Mouse (Mus musculus) hindbrain, embryonic 11.5 days (tissue): Measurements from ENCODE around the gene Zfp423. TPM values are rescaled to one million over a fixed set of nuclear protein-coding genes. Genes with fewer than 3 reads are reported as not detected.
A peak's percentile ranks its signal among the peaks of the same experiment; 100 is the strongest.

Experiments
- ATAC-seq: fragments of 200-750 bp; cut with Nextera tagmentation; 2 replicates; pipeline ENCODE4 v1.8.0; 2017; ENCODE audit warnings: mild to moderate bottlenecking, moderate TSS enrichment, moderate library complexity; ENCODE audit not compliant: low FRiP score
- DNase-seq: peaks from one replicate; pipeline ENCODE4 v3.0.0-alpha.2; 2015; ENCODE audit warnings: low spot score
- H3K27ac ChIP-seq: fragments of 300-500 bp; sonication (generic); 2 replicates; pipeline ENCODE4 v1.5.1; 2014; ENCODE audit warnings: mild to moderate bottlenecking, low read depth, low read length
- H3K27me3 ChIP-seq: fragments of 300-500 bp; sonication (generic); 2 replicates; pipeline ENCODE4 v1.6.1; 2014; ENCODE audit warnings: mild to moderate bottlenecking, low read length, moderate library complexity, mixed read lengths; ENCODE audit not compliant: control insufficient read depth, insufficient read depth
- H3K36me3 ChIP-seq: fragments of 300-500 bp; sonication (generic); 2 replicates; pipeline ENCODE4 v1.6.1; 2014; ENCODE audit warnings: mild to moderate bottlenecking, low read length, moderate library complexity, mixed read lengths; ENCODE audit not compliant: control insufficient read depth, insufficient read depth
- H3K4me1 ChIP-seq: fragments of 300-500 bp; sonication (generic); replicated peaks from 2 replicates; pipeline ENCODE4 v1.6.1; 2014; ENCODE audit warnings: low read length, mixed read lengths; ENCODE audit not compliant: control insufficient read depth, insufficient read depth
- H3K4me2 ChIP-seq: fragments of 300-500 bp; sonication (generic); replicated peaks from 2 replicates; pipeline ENCODE4 v1.6.1; 2014; ENCODE audit warnings: mild to moderate bottlenecking, low read depth, low read length
- H3K4me3 ChIP-seq: fragments of 300-500 bp; sonication (generic); 2 replicates; pipeline ENCODE4 v1.5.1; 2014; ENCODE audit warnings: low read depth, low read length
- H3K9ac ChIP-seq: fragments of 300-500 bp; sonication (generic); 2 replicates; pipeline ENCODE4 v1.6.1; 2014; ENCODE audit warnings: low read depth, low read length
- H3K9me3 ChIP-seq: fragments of 300-500 bp; sonication (generic); 2 replicates; pipeline ENCODE4 v1.6.1; 2016; ENCODE audit warnings: low read length; ENCODE audit not compliant: control insufficient read depth
- WGBS: fragments of 180-500 bp; shearing (Covaris S2); extraction: QIAGEN DNeasy Blood & Tissue Kit; methylation state at CpG from one replicate; pipeline ENCODE4 v1.1.7; 2014; 5-methylcytosine and 5-hydroxymethylcytosine counted together
- polyA plus RNA-seq: library from polyadenylated mRNA; unstranded; fragments of >200 nt; fragmentation: Nextera tagmentation; extraction: Ambion mirVana; gene quantifications from 2 replicates; pipeline ENCODE4 v1.2.1, GENCODE M21; 2014

The Zfp423 gene
- polyA plus RNA-seq, 1 experiment from 2014 or later, result 49.5 TPM

- ATAC-seq (no peak), DNase-seq (no peak)
- Histone ChIP-seq H3K4me1 (peaks cover 35% of the 10 kb centered on the region), H3K27ac (peak overlapping the region; percentile 42), H3K4me2 (no peak overlapping the region), H3K27me3 (no peaks in the 10 kb centered on the region), H3K4me3 (no peak overlapping the region), H3K9me3 (no peaks in the 10 kb centered on the region), H3K9ac (no peak overlapping the region; the same call in 1 of the 2 replicates), H3K36me3 (0 out of 2 replicates have a peak, but pooled peaks cover 2% of the 10 kb centered on the region)
- 68% methylated on average over 10 of the region's 10 CpGs for WGBS
Observed at GRCm38 (mm10) chr8:87686986-87687698, 272.3 kb downstream of the Zfp423 start.

GRCm38 (mm10) chr8:87686026-87686425 lies 273.4 kb downstream of the Zfp423 start:
- Histone ChIP-seq H3K27me3 (no peaks in the 10 kb centered on the region), H3K4me1 (peaks cover 31% of the 10 kb centered on the region), H3K27ac (peak overlapping the region; percentile 20), H3K4me2 (no peak overlapping the region), H3K9ac (no peak overlapping the region), H3K9me3 (no peaks in the 10 kb centered on the region), H3K36me3 (0 out of 2 replicates have a peak, but pooled peaks cover 6% of the 10 kb centered on the region), H3K4me3 (no peak overlapping the region)
- 74% methylated on average over 3 of the region's 3 CpGs for WGBS
- no peak for DNase-seq
- no peak for ATAC-seq

- H3K36me3 ChIP-seq, result 0 out of 2 replicates have a peak, but pooled peaks cover 6% of the 10 kb centered on the region
- peak overlapping the region; percentile 20; the same call in 1 of the 2 replicates for H3K27ac ChIP-seq
- H3K4me1 ChIP-seq, result peaks cover 26% of the 10 kb centered on the region
- peak; percentile 30 for DNase-seq
- H3K27me3 ChIP-seq, result no peaks in the 10 kb centered on the region
- no peak overlapping the region for H3K4me3 ChIP-seq
- 27% methylated on average over 8 of the region's 8 CpGs for WGBS
- no peak overlapping the region for H3K4me2 ChIP-seq
- H3K9ac ChIP-seq, result no peak overlapping the region
- no peaks in the 10 kb centered on the region for H3K9me3 ChIP-seq
- ATAC-seq, result no peak
Observed at GRCm38 (mm10) chr8:87685392-87685791, 274.0 kb downstream of the Zfp423 start.

- ATAC-seq, result no peak
- WGBS, result 74% methylated on average over 3 of the region's 3 CpGs
- Histone ChIP-seq H3K27me3 (no peaks in the 10 kb centered on the region), H3K27ac (no peak overlapping the region), H3K9ac (no peak overlapping the region), H3K9me3 (no peaks in the 10 kb centered on the region), H3K4me2 (no peak overlapping the region), H3K4me3 (no peak overlapping the region), H3K36me3 (0 out of 2 replicates have a peak, but pooled peaks cover 6% of the 10 kb centered on the region), H3K4me1 (peaks cover 4% of the 10 kb centered on the region)
- no peak for DNase-seq
Observed at GRCm38 (mm10) chr8:87682066-87682465, 277.3 kb downstream of the Zfp423 start.

- no peak overlapping the region for H3K4me2 ChIP-seq
- H3K27me3 ChIP-seq, result no peaks in the 10 kb centered on the region
- ATAC-seq (no peak), DNase-seq (no peak)
- H3K4me3 ChIP-seq, result no peak overlapping the region
- H3K9ac ChIP-seq, result no peak overlapping the region
- H3K27ac ChIP-seq, result no peak overlapping the region
- WGBS, result 82% methylated on average over 3 of the region's 3 CpGs
- no peaks in the 10 kb centered on the region for H3K4me1 ChIP-seq
- H3K36me3 ChIP-seq, result 0 out of 2 replicates have a peak, but pooled peaks cover 4% of the 10 kb centered on the region
- no peaks in the 10 kb centered on the region for H3K9me3 ChIP-seq
Observed at GRCm38 (mm10) chr8:87680034-87680433, 279.4 kb downstream of the Zfp423 start.

GRCm38 (mm10) chr8:87679431-87680003 lies 279.9 kb downstream of the Zfp423 start:
- Histone ChIP-seq H3K27me3 (no peaks in the 10 kb centered on the region), H3K4me2 (no peak overlapping the region), H3K9me3 (no peaks in the 10 kb centered on the region), H3K4me1 (no peaks in the 10 kb centered on the region), H3K4me3 (no peak overlapping the region), H3K27ac (no peak overlapping the region), H3K36me3 (0 out of 2 replicates have a peak, but pooled peaks cover 4% of the 10 kb centered on the region), H3K9ac (no peak overlapping the region)
- no peak for DNase-seq
- 94% methylated on average over 11 of the region's 11 CpGs for WGBS
- no peak for ATAC-seq

- Histone ChIP-seq H3K4me3 (no peak overlapping the region), H3K4me1 (no peaks in the 10 kb centered on the region)
Observed at GRCm38 (mm10) chr8:87675411-87675810, 284.0 kb downstream of the Zfp423 start.

GRCm38 (mm10) chr8:87674157-87674556 lies 285.2 kb downstream of the Zfp423 start:
- 67% methylated on average over 7 of the region's 7 CpGs for whole genome bisulfite sequencing
- Histone ChIP-seq H3K4me3 (no peak overlapping the region), H3K27me3 (no peaks in the 10 kb centered on the region), H3K9me3 (no peaks in the 10 kb centered on the region), H3K4me1 (no peaks in the 10 kb centered on the region), H3K9ac (no peak overlapping the region), H3K4me2 (no peak overlapping the region), H3K27ac (no peak overlapping the region), H3K36me3 (no peaks in the 10 kb centered on the region)
- ATAC-seq (no peak), DNase-seq (no peak)

More at GRCm38 (mm10) chr8:87675411-87675810, 284.0 kb downstream of the Zfp423 start:
- H3K27me3 ChIP-seq, result no peaks in the 10 kb centered on the region
- WGBS, result 64% methylated on average over 9 of the region's 9 CpGs
- DNase-seq, result no peak
- no peaks in the 10 kb centered on the region for H3K9me3 ChIP-seq
- no peak for ATAC-seq
- H3K36me3 ChIP-seq, result no peaks in the 10 kb centered on the region
- no peak overlapping the region for H3K9ac ChIP-seq
- H3K27ac ChIP-seq, result peak overlapping the region; percentile 58; the same call in 1 of the 2 replicates
- H3K4me2 ChIP-seq, result no peak overlapping the region

- DNase-seq, result no peak
- Histone ChIP-seq H3K4me3 (no peak overlapping the region), H3K4me2 (no peak overlapping the region), H3K4me1 (no peaks in the 10 kb centered on the region), H3K9ac (no peak overlapping the region), H3K36me3 (no peaks in the 10 kb centered on the region), H3K9me3 (no peaks in the 10 kb centered on the region), H3K27ac (no peak overlapping the region), H3K27me3 (no peaks in the 10 kb centered on the region)
- ATAC-seq, result no peak
- whole genome bisulfite sequencing, result 67% methylated on average over 2 of the region's 2 CpGs
Observed at GRCm38 (mm10) chr8:87672214-87672613, 287.2 kb downstream of the Zfp423 start.
